Mouse (Mus musculus) heart, postnatal 4 days (tissue): ENCODE results near the gene Olfr331. TPM values are rescaled to one million over a fixed set of nuclear protein-coding genes. Genes with fewer than 3 reads are reported as not detected.
"Not testable (repeated sequence)": the region's sequence is repeated elsewhere in the genome, so short reads cannot be mapped to it uniquely, and the experiment has no call there.

Experiments used
- DNase-seq: peaks from one replicate; pipeline ENCODE4 v3.0.0; 2021
- total RNA-seq, 2 experiments: library from RNA; stranded (reverse); gene quantifications; 2 replicates each; pipeline ENCODE4 v1.2.3; 2021

Gene Olfr331
- total RNA-seq, result not detected

DNA sequence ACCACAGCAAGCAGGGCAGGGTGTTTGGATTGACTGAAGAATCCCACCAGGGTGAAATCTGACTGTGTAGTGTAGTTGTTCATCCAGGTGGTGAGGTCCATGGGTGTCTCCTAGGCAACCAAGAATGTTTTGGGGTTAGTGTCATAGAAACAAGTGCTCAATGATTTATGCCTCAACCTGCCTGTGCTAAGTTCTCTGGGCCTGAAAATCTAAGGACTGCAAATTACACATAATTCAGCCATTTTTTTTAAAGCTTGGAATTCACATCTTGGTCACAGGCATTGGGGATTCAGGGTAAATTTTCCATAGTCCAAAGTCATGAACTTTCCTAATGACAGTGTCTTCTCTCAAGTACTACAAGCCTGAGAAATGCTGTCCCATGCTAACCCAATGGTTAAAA lies at the start of gene Olfr331:
Olfr331 (minus strand) TSS at position 101 of the 400 bp plus-strand sequence.
- not testable (repeated sequence) for DNase-seq

DNA sequence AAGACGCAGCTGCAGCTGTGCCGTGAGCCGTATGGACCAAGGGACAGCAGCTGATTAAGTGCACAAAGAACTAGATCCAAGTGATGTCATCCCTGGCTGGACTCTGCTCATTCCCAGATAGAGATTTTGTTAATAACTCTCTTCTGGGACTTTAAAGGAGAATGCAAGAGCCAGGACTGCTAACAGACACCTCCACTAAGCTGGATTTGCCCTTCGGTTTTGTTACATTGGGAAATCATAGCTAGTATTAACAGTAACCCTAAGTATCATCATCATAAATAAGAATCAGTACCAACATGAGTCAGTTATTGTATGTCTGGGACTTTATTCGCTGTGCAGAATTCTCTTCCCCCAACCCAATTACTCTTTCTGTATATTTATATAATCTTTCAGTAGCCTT lies 44.0 kb upstream of the Olfr331 start, which contains the start of gene Olfr329-ps:
Olfr329-ps (minus strand) TSS at position 101 of the 400 bp plus-strand sequence.
- DNase-seq, result no peak

DNA sequence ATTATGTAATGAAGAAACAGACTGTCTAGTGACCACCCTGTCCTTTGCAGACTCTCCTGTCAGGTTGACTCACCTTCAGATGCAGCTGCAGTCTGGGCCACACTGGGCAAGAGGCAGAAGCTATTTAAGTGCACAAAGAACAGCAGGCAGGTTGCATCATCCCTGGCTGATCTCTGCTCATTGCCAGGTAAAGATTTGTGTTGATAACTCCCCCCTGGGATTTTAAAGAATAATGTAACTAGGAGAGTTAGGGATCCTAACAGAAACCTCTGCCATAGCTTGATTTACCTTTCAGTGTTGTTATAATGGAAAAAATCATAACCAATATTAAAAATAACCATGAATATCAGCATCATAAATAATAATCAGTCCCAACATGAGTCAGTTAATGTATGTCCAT lies 32.4 kb upstream of the Olfr331 start, which contains the start of gene Olfr330:
Olfr330 (minus strand) TSS at position 101 of the 400 bp plus-strand sequence.
- not testable (repeated sequence) for DNase-seq

DNA sequence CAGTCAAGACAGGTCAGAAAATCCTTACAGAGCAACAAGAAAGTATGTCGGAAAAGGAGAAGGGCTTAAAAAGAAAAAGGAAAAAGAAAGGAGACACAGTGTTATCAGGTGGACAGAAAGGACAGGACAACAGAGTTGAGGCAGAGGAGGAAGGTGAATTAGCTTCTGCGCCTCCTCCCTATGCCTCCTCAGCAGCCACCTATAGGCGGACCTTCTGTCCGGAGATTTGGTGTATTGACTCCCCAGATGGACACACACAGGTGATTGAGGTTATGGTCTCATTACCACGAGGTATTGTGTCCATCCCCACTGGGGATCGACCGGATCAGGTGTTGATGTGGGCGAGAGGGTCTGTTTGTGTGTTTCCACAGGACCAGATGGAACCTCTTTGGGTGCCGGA lies 17.4 kb upstream of the Olfr331 start:
- DNase-seq, result peak; percentile 24

DNA sequence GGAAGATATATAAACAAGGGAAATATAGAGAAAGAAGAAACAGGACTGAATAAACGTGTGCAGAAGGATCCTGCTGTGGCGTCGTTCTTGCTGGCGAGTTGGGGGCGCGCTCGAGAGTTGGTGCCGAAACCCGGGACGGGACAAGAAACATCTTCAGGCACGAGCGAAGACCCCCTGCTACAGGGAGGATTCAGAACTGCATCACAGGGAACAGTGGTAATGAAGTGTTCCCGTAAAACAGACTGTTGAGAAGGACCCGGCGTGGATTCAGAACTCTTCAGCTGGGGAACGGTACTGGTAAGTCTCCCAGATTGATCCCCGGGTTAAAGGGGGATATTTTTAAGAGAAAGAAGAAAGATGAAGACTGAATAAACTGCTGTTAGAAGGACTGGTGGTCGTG lies 16.5 kb upstream of the Olfr331 start:
- peak; percentile 70 for DNase-seq

DNA sequence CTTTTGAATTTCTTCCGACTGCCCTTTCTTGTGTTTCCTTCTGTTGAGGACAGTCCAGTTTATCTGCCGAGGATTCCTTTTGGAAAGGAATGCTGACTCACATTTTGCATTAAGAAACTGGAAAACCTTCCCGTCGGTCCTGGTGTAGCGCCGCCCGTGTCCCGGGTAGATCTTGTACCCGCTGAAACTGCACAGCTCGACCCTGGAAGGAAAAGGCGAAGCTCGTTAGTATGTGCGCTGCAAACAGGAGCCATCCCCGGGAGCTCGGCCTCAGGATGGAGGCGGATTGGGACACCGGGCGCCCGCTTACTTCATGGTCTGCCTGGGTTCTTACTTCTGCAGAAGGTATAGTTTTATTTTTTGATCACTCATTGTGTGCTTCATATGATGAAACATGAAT lies 6.7 kb upstream of the Olfr331 start:
- DNase-seq, result not testable (repeated sequence)

DNA sequence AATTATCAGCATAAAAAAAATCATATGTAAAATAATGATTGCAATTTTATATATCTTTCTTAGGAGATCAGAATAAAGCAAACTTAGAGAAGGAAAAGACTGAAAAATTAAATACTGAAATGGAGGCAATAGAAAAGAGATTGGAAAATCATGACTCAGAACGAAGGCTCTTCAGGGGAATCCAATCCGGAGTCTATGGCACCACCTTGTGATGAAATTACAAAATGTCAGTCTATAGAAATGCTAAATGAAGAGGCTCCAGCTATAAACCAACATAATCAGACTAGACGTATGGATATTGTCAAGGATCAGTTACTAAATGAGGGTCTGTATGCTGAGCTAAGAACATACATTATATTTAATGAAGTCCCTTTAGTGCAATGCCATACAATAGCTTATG lies 3.1 kb downstream of the Olfr331 start:
- no peak for DNase-seq

DNA sequence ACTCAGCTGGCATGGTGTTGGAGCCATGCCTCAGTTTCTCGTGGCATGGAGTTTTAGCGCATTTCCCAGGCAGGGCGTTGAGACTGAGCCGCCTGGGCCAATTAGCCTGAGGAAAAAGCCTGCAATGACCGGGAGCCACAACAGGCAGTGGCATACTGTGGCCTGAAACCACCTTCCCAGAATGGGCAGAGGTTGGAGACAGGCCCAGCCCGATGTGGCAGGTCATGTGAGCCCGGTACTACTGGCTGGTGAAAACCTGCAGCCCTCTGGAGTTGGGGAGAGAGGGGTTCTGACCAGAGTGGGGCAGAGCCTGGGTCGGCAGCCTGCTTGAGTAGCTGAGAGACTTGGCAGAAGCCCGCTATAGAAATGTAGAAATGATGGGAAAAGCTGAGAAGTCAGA lies 3.6 kb downstream of the Olfr331 start:
- DNase-seq, result peak; percentile 22

DNA sequence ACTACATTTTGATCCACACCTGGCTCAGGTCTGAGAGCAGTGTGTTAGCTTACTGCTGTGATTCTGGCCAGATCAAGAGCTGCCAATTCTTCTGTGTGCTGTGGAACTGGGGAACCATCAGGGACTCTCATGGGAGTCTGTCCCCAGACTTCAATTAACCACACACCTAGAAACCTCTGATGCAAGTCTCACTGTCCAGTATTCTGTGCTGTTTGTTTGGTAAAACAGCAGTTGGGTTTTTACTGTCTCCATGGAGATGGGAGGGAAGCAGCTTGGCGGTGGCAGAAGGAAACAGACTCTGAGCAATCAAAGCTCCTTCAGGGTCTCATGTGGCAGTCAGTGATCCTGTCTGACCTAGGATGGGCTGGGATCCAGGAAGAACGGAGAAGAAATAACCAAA lies 9.9 kb downstream of the Olfr331 start, which contains the start of gene Olfr332:
Olfr332 (minus strand) TSS at position 101 of the 400 bp plus-strand sequence.
- DNase-seq, result no peak

DNA sequence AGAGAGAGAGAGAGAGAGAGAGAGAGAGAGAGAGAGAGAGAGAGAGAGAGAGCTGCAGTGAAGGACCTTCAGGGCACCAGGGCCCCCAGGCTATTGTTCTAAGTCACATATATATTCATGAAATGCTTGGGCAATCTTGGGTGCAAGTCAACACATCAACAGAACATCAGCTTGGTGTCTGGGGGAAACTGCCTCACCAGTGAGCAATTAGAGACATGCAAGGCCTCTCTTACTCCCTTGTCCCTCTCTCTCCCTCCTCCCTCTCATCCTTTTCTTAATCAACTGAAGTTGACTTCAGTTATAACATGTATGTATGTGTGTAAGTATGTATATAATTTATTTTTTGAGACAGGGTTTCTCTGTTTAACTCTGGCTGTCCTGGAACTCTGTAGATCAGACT lies 40.2 kb downstream of the Olfr331 start, which contains the start of gene Olfr30:
Olfr30 (minus strand) TSS at position 101 of the 400 bp plus-strand sequence.
- DNase-seq, result no peak

DNA sequence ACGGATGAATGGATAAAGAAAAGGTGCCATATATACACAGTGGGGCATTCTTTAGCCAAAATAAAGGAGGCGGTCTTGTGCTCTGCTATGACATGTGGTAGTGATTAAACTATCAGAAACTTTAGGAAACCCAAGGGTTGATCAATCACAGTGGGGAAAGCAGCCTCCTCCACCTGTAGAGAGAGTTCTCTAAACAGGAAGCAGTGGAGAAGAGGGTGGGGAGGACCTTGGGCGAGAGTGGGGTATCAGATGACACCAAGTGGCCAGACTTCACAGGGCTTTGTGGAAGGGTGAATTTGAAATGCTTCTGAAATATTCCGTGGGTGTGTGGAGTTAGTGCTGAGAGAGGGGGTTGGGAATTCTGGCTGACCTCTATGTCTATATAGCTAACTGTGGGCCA lies 48.8 kb downstream of the Olfr331 start:
- no peak for DNase-seq

DNA sequence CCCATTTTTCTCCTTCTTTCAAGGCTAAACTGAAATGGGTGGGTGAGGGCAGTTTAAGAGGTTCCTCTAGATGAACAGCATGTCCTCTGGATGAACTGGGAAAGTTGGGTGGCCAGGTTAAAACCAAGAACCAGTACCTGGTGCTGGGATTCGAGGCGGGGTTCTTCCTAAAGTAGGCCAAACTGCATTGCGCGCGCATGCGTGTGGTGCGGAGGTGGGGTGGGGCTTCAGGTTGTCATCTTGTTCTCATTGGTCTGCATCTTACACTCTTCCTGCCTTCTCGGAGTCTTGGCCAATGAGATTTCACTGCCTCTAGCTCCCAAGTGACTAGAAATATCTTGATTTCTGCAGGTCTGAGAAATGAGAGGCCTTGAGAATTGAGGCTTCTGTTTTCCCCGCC lies 49.6 kb downstream of the Olfr331 start, which contains the start of gene Lypd9:
Lypd9 (minus strand) TSS at position 165 of the 400 bp plus-strand sequence.
- DNase-seq, result no peak

Other genes starting within 250 kb of the Olfr331 start
- not detected for gene 4930438A08Rik, start 227.8 kb downstream of the Olfr331 start, total RNA-seq
- 1 to 10 TPM; 4.2 to 6.6 TPM for gene Zfp692, start 195.5 kb downstream of the Olfr331 start, total RNA-seq
- 10 to 100 TPM; 37.5 to 44.2 TPM for gene Zfp672, start 172.2 kb downstream of the Olfr331 start, total RNA-seq
- 10 to 100 TPM; 38.5 to 51.5 TPM for gene Sh3bp5l, start 171.8 kb downstream of the Olfr331 start, total RNA-seq
- gene Lypd8, start 123.5 kb downstream of the Olfr331 start, total RNA-seq, result not detected
- not detected for gene 1810065E05Rik, start 81.5 kb downstream of the Olfr331 start, total RNA-seq
- not detected for gene Gm12253, start 70.0 kb downstream of the Olfr331 start, total RNA-seq
- gene Lypd9, start 49.6 kb downstream of the Olfr331 start, total RNA-seq, result not detected
- gene Olfr30, start 40.3 kb downstream of the Olfr331 start, total RNA-seq, result not detected
- not detected for gene Olfr332, start 10.0 kb downstream of the Olfr331 start, total RNA-seq
- not detected for gene Olfr330, start 32.3 kb upstream of the Olfr331 start, total RNA-seq
- gene Olfr329-ps, start 43.9 kb upstream of the Olfr331 start, total RNA-seq, result not detected
- gene Olfr328, start 53.1 kb upstream of the Olfr331 start, total RNA-seq, result under 1 TPM in 1 of 2 experiments, not detected in 1; 0.09 TPM
- gene Olfr224, start 68.0 kb upstream of the Olfr331 start, total RNA-seq, result not detected
- not detected for gene Olfr325, start 75.2 kb upstream of the Olfr331 start, total RNA-seq
- not detected for gene Olfr324, start 92.5 kb upstream of the Olfr331 start, total RNA-seq
- not detected for gene 2210407C18Rik, start 113.5 kb upstream of the Olfr331 start, total RNA-seq
- gene Olfr323, start 127.9 kb upstream of the Olfr331 start, total RNA-seq, result not detected
- under 1 TPM in 1 of 2 experiments, not detected in 1; 0.23 TPM for gene Trim58, start 137.9 kb upstream of the Olfr331 start, total RNA-seq
- gene Olfr322, start 156.2 kb upstream of the Olfr331 start, total RNA-seq, result not detected
- gene Olfr320, start 178.5 kb upstream of the Olfr331 start, total RNA-seq, result not detected
- not detected for gene Olfr319, start 196.6 kb upstream of the Olfr331 start, total RNA-seq
- gene Olfr318, start 221.4 kb upstream of the Olfr331 start, total RNA-seq, result not detected
- gene Olfr317, start 236.6 kb upstream of the Olfr331 start, total RNA-seq, result not detected